Mouse (Mus musculus) E14TG2a.4 (cell line): ENCODE measurements around the gene Tspan1.

Experiments used
- CTCF ChIP-seq: conservative IDR thresholded peaks from 2 replicates; pipeline ENCODE4 v1.5.1; 2014; ENCODE audit warnings: low read length
- NANOG ChIP-seq: IDR thresholded peaks from 2 replicates; pipeline ENCODE4 v1.6.1; 2014; ENCODE audit warnings: borderline replicate concordance, low read length, mixed read lengths
- POU5F1 ChIP-seq: IDR thresholded peaks from 2 replicates; pipeline ENCODE4 v1.6.1; 2014; ENCODE audit warnings: low read length, borderline replicate concordance

DNA sequence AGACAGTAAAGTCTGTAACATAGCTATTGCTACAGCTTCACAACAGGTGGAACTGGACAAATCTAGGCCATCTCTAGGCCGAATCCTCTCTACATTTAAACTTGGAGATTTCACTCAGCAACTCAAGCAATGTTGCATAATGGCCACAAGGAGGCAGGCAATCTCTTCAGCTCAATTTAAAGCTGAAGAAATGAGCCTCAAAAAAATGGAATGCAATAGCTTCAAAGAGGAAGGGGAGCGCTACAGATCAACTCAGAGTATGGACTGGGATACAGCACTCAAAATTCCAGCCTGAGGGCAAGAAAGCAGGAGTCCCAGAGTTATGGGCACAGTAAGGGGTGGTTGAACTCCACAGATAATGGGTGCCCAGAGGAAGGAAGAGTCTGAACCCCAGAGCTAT is 32.4 kb downstream of the Tspan1 start:
- TF ChIP-seq CTCF, result peak; percentile 82
- no peak for TF ChIP-seq NANOG
- no peak for TF ChIP-seq POU5F1
